Mouse (Mus musculus): ENCODE data around the gene Hipk2.
A peak's percentile ranks its signal among the peaks of the same experiment; 100 is the strongest.

Hipk2 gene

DNA sequence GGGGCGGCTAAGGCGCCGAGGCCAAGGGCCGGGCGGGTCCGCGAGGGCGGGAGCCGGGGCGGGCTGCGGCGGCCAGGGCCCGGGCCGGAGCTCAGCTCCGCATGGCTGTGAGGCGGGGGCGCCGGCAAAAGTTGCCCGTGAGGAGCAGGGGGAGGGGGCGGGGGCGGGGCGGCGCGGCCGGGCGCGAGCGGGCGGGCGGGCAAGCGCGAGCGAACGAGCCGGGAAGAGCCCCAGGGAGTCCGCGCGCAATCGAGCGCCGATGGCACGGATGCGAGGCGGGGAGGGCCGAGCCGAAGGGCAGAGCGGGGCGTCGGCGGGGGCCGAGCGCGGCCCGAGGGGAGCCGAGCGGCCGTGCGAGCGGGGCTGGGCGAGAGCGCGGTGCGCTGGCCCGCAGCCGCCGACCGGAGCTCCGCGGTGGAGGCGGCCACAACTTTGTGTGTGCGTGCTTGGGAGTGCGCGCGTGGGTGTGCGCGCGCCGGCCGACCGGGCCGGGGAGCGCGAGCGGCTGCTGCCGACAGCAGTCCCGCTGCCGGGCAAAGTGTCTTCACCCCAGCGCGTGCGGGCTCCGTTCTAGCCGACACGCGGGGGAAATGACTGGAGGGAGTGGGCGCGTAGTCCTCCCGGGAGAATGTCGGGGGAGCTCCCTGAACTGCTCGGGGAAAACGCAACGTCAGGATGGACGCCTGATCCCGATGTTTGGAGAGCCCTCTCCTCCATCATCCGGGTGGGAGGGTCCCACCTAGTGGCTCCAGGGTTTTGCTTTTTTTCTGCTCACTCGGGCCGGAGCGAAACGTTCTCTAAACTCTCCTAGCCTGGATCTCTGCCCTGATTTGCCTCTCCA lies at the start of gene Hipk2:
Hipk2 (minus strand) TSS at position 95 of the 841 bp plus-strand sequence.
- DNase-seq (ENCODE audit: low spot score), result peak; percentile 92

DNA sequence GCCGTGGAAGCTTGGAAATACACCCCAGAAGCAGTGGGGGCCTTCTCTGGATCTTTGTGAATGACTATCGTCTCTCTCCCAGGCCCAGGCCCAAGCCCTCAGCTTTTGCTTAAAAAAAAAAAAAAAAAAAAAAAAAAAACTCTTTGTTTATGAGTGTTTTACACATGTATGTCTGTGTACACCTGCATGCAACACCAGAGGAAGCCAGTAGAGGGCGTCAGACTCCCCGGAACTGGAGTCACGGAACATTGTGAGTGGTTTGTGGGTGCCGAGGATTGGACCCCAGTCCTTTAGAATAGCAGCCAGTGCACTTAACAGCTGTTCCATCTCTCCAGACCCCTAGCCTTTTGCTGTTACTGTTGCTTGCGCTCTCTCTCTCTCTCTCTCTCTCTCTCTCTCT lies 49.8 kb upstream of the Hipk2 start:
- peak; percentile 33 for DNase-seq (ENCODE audit: low spot score)

DNA sequence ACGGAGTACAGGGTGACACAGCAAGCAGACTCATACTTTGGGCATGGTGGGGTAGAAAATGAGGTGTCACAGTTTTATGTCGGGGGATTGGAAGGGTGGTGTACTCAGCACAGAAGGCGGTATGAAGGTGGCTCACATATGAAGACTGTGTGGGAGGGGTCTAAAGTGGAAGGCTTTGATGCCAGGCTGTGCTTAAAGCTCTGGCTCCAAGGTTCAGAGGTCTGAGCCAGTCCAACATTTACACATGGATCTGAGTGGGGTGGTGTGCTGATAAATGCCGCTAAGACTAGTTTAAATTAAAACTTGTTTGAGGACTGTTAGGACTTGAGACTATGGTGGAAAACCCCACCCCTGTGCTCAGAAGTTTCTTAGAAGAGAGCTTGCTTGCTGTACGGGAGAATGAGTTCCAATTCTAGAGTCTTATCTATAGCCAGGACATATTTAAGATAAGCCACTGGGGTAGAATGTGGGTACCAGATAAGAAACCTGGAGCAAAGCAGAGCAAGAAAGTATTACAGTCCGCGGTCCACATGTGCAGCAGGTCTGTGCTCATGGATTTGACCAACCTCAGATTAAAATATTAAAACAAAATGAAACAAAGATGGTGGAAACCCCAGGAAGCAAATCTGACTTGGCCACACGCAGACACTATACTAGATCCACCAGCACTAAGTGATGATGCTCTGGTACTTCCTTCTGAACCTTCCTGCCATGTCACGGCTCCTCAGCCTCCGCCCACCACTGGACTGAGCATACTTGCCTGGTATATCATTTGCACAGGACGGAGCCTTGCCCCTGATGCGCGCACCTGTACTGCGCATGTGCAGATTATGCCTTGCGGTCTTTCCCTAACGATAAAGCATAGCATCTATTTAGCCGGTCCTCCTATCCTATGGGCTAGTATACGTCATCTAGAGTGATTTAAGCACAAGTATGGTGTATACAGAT lies 48.2 kb upstream of the Hipk2 start:
- DNase-seq (ENCODE audit: low spot score), result peak; percentile 12

DNA sequence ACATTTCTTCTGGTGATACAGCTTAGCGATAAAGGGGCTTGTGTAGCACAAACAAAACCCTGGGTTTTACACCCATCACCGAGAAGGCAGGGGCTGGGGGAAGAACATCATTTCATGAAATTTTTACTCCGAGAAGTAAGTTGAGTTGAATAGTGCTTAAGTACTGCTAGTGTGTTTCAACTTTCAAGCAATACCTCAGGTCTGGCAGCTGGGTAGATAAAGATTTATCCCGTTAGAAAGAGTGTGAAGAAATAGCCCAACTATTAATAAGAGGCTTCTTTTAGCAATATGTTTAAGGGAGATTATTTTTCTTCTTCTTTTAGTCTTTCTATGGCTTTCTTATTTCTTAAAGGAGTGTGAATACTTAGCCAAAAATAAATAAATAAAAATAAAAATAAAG lies 47.5 kb upstream of the Hipk2 start:
- no peak for DNase-seq (ENCODE audit: low spot score)

DNA sequence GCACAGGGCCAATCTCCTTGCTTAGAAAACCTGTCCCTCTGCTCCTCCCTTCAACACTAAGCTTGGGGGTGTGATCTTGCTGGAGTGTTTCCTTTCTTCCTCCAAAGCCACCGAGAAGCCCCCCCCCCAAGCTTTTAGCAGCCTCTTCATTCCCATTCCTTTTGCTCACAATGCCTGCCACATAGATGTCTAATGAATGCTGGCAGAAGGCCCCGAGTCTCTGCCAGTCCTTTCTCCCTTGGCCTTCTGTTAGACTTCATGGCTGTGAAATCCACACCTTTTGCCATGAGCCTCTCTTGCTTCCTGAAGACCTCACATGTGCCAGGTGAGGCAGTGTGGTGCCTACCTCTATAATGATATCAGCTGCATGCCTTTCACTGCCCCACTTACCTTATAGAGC lies 46.6 kb upstream of the Hipk2 start:
- no peak for DNase-seq (ENCODE audit: low spot score)

DNA sequence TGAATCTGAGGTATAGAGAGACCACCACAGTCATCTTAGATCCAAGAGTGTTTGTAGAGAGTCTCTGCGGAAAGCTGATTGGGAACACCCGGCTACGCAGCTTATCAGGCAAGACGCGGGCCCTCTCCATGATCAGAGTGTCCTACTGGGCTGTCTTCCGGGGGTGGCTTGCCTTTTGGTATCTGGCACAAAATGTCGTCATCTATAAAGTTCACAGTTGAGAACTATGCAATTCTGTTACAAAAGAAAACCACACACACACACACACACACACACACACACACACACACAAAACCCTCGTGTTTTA lies 45.8 kb upstream of the Hipk2 start:
- no peak for DNase-seq (ENCODE audit: low spot score)

DNA sequence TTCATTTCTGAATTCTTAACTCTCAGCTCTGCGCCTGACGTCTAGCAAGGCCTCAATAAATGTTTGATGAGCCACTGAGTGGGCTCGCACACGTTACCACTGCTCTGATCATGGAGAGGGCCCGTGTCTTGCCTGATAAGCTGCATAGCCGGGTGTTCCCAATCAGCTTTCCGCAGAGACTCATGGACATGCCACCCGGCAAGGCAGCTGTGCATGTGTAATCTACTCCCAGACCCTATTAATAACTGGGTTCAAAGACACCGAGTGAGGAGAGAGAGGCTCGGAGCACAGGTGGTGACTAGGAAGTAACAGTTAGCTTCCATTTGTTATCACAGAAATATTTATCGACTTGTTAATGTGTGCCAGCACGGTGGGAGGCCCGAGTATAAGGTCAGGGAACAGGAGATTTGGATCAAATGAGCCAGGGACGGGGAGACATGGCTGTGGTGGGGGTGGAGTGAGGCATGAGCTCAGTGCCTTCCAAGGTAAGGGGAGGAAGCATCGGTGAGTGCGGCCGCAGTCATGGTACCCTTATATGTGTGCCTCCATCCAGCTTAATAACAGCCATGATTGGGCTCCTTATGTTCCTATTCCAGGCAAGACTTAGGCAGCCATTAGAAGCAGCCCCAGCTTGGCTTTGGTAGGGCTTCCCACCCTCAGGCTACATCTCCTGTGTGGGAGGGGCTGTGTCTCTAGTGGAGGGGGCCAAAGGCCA lies 45.3 kb upstream of the Hipk2 start:
- DNase-seq (ENCODE audit: low spot score), result peak; percentile 8

DNA sequence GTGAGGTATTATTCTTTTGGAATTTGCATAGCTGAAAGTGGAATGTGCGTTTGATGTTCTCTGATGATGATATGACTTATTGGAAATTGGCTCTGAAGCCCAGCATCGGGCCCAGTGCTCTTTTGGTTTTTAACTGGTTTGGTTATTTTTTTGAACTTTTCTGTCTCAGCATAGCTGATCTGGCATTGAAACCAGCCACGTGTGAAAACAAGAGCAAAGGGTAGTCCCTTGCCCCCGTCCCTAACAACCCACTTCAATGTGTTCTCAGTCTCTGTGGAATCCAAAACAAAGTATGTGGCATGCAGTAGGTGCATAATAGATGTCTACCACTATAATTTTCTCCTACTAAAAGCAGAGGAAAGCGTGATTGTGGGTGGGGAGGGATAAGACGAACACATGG lies 44.2 kb upstream of the Hipk2 start:
- DNase-seq (ENCODE audit: low spot score), result no peak

DNA sequence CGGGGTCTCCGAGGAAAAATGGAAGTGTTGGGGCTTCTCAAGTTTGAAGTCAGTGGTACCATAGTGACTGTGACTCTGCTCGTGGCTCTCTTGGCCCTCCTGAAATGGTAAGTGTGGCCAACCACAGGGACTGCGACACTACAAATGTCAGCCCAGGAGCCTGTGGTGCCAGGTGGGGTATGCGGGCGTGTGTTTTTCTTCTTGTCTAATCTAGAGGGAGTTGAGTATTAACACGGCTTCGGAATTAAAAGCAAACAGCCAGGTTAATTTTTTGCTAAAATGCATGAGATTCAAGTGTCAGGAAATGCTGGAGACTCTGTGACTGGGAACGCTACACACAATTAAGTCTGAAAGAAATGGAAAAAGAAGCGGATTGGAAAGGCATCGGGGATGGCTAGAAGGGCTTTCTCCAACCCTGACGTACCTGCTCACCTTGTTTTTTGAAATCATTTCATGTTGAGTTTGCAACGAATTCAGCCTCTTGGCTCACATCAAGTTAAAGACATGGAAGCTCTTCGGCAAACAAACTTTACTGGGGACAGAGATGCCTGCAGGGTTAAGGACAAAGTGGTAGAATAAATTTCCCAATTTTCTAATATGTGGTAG lies 43.3 kb upstream of the Hipk2 start:
- DNase-seq (ENCODE audit: low spot score), result no peak

DNA sequence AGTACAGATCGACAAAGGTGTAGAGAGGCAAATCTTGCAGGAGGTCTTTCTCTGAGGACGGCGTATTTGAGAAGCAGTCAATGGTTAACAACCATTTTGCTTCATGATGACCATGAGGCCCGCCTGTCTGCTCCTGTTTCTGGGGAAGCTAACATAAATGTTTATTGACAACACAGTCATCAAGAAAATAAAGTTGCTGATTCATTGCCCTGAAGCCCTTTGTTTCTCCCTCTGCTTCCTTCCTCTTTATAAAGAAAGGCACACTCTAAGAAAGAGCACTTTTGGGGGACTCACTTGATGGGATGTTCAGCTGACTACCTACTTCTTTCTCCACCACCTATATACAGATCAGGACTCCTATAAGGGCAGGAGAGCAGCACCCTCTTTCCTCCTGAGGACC lies 42.8 kb upstream of the Hipk2 start:
- DNase-seq (ENCODE audit: low spot score), result no peak

DNA sequence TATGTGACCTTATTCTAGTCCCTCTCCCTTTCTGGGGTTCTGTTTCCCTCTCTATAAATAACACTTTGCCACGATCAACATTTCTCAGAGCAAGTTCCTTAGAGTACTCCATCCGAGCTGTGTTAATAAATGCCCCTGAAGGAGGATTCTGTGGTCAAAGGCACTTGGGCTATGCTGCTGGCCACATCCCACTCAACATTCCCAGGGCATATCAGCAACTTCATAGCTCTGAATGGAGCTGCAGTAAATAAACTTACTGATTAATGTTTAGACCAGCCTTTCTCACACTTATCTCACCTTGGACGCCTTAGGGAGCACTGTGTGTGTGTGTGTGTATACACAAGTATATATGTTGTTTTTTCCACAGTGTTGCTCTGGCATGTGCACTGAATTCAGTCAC lies 41.5 kb upstream of the Hipk2 start:
- DNase-seq (ENCODE audit: low spot score), result no peak

DNA sequence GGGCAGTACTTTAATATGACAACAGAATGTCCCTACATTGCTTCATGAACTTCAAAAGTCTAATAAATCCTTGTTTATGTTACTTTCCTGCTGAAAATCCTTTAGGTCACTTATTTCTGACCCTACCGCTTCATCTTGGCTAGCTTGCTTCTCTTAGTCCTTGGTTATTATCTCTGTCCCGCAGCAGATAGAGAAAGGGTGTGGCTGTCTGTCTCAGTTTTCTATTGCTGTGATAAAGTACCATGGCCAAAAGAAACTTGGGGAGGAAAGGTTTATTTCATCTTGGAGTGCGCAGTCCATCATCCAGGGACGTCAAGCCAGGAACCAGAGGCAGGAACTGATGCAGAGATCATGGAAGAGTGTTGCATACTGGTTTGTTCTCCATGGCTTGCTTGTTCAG lies 40.6 kb upstream of the Hipk2 start:
- DNase-seq (ENCODE audit: low spot score), result no peak

DNA sequence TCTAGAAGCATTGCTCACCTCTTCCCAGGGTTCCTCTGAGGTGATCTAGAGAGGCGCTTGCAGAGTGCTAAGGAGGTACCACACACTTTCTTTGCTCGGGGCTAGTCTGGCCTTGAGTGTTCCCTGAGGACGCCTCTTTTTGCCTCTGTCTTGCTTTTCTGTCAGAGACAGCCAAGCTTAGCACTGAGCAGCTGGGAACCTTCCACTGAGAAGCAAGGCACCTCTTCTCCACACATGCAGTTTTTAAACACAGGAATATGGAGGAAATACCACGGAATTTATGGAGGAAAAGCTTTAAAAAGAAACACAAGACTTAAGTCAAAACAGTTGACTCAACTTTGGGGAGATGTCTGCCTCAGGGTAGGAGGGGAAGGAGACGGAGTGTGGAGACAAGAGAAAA lies 39.8 kb upstream of the Hipk2 start:
- no peak for DNase-seq (ENCODE audit: low spot score)

DNA sequence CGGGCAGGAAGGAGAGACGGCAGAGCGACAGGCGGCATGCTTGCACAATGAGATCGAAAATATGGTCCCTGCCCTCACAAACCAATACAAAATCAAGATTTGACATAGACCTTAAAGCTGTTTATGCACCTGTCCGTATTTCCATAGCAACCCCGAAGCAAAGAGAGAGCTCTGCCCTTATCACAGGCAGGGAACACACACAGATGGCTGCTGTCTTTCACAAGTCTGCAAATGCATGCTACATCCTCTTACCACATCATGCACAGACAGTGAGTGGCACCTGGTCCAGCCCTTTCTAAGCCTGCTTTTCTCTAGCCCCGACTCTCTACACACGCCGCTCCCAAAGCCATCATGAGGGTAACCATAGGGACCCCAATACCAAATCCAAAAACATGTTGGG lies 38.2 kb upstream of the Hipk2 start:
- DNase-seq (ENCODE audit: low spot score), result no peak

DNA sequence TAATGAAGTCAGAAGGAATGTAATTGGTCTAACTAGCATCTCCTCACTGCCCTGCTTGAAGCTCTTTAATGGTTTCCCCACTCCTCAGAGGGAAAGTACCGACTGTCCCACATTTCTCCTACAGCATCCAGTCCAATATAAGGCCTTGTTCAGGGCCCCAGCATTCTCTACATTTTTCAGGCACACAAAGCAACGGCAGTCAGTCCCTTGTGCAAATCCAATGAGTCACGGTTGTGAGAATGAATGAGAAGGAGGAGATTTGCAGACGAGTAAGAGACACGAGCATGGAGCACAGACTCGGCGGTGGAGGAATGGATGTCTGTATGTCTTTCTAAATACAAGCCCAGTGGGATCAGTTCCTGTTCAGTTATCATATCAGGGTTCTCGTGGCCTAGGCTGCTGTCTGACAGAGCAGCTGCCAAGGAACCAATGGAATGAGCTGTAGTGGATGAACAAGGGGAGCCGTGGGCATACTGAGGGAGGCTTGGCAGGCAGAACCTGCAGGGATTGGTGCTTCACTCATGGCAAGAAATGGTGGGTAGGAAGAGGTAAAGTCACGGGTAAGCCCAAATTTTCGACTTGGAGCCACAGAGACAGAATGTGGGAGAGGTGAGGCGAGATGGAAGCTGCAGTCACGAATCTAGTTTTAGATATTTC lies 37.5 kb upstream of the Hipk2 start:
- DNase-seq (ENCODE audit: low spot score), result no peak

DNA sequence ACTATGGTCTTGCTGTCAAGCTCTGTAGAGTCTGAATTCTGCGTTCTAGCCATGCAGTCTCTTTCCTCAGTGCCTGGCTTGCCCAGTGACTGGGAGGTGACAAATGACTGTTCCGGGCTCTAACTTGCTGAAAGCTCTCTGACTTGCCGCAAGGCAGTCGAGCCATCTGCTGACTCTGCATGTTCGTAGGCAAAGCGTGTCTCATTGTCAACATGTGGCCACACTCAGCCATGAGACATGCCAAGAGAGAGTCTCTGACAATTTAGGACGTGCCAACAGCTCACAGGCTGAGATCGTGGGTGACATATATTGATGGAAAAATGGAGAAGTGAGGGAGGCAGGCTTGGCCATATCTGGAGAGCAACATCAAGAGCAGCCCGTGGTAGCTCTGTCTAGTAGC lies 36.9 kb upstream of the Hipk2 start:
- DNase-seq (ENCODE audit: low spot score), result no peak

DNA sequence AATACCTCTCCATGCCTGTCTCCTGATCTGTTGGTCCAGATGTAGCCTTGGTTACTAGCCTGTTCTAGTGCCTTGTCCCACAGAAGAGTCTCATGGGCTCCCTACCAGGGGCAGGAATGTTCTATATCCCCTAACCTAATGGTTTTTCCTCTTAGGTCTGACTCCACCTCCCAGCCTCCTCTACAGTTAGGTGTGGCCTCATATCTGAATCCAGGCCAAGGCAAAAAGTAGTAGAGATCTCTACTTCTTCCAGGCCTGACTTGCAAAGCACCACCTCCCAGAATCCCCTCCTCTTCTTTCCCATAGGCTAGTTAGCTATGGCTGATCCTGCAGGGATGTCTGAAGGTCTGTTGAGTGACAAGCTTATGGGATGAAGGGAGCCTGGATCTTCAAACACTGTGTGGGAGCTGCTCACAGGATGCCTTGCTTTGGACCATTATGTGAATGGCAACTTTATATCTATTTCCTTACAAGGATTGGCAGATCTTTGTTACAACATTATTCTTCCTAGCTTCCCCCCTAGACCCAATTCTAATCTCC lies 36.2 kb upstream of the Hipk2 start:
- DNase-seq (ENCODE audit: low spot score), result no peak

DNA sequence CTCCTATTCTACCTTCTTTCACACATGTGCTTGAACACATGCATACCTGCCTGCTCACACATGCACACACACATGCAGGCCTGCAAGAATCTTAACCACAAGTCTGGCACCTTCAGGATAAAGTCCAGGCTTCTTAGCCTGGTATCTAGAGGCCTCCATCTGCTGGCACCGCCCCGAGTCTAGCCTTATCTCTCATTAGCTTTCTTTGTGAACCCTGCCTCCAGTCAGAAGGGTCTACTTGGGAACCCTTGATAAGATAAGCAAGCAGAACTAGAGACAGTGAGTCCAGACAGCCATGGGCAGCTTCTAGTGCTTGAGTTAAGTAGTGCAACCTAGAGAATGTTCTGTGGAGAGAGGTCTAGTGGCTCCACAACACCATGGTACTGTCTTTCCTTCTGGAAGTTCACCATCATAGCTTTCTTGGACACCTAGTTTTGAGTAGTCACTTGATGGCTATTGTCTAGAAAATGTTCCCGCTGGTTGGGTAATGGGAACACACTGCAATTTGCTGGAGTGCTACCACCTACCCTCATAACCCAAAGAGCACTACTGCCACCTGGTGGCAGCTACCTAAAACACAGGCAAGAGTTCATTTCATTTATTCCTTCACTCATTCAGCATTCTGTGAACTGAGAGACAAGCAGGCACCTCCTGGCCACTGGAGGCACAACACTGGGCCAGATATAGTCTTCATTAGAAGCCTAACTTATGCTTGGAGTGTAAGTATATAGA lies 35.0 kb upstream of the Hipk2 start:
- peak; percentile 82 for DNase-seq (ENCODE audit: low spot score)

DNA sequence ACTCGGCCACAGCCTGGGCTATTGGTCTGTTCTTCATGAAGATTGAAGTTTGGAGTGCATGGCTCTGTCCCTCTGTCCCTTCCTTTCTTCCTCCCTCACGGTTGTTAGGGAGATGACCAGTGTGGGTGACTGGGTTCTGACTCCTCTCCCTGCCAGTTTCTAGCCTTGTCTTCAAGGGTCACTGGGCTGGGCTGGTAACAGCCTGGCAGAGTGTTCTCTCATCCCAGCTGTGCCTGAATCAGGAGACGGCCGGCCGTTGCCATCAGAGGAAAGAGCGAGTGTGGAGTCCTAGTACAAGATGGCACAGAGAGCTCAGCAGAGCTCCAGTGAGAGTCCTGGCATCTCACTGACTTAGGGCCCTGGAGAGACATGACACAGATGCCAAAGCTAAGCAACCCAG lies 32.4 kb upstream of the Hipk2 start:
- DNase-seq (ENCODE audit: low spot score), result no peak

DNA sequence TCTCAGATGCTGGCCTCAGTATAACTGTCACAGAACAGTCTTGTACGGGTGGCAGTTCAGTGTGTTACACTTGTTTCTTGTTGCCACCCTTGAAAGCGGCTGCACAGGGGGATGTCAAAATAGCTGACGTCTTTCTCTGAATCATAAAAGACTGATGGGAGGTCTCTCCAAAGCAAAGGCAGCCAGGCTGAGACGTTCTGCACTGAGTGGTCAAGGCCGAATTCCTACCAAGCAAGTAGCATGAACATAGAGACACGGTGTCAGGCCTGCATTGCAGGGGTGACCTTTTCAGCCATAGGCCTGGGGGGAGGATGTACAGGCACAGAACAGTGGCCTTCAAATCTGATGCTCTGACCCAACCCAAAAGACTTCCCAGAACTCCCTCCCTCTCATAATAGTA lies 30.0 kb upstream of the Hipk2 start:
- no peak for DNase-seq (ENCODE audit: low spot score)
